Comparison of ENCODE assay signal across 16 mouse cellular contexts in genomic region chr15:6883091-6883490, GRCm38 (mm10). TPM values are rescaled to one million over a fixed set of nuclear protein-coding genes. Genes with fewer than 3 reads are reported as not detected.
DNase-seq lines count a peak whose midpoint lies in the region; ATAC-seq and TF ChIP-seq lines count a peak whose summit lies in the region.
"Had no signal": no experiment of that assay in that cellular context is flagged by ENCODE, and none has a peak within 500 bp of the region (broad histone marks: within the 10 kb centered on the region; RNA-seq: fewer than 3 reads in every experiment).

No protein-coding gene starts in this region.

- no peak for TF ChIP-seq EP300 in liver, embryonic 14.5 days (IDR thresholded peaks at IDR 0.05; ENCODE audit: low read depth)

- DNase-seq in cerebellum, postnatal 10 days, result peak; percentile 5 to 10
- DNase-seq in cerebellum, postnatal 14 days, result no peak
- DNase-seq in liver, embryonic 14.5 days (ENCODE audit: low read depth in 3 of 3, low spot score in 3 of 3), result no peak
- DNase-seq in liver, result no peak
- DNase-seq in ovary, postnatal 36 days (ENCODE audit: low spot score), result peak; percentile 20
- DNase-seq in ovary, postnatal 14 days (ENCODE audit: low spot score), result no peak
- DNase-seq in adrenal gland, postnatal 36 days, result peak; percentile 67 to 75
- no peak for DNase-seq in yolk sac, embryonic 10.5 days (ENCODE audit: low spot score)
- DNase-seq: cerebellum, adult 9-11 months had no signal

- no peaks in the 10 kb centered on the region for H3K36me3 ChIP-seq in liver, embryonic 14.5 days (replicated peaks; ENCODE audit: control insufficient read depth, insufficient read depth, low read depth)
- H3K36me3 ChIP-seq: forebrain, embryonic 15.5 days; hindbrain, embryonic 15.5 days; kidney, embryonic 15.5 days; limb, embryonic 12.5 days; neural tube, embryonic 15.5 days had no signal

- no peak overlapping the region for H3K4me2 ChIP-seq in liver, embryonic 14.5 days (ENCODE audit: low read depth)
- H3K4me2 ChIP-seq: forebrain, embryonic 15.5 days; hindbrain, embryonic 15.5 days; kidney, embryonic 15.5 days; limb, embryonic 12.5 days; neural tube, embryonic 15.5 days had no signal

- no peak for ATAC-seq in liver, embryonic 14.5 days (ENCODE audit: insufficient read depth)
- ATAC-seq: forebrain, embryonic 15.5 days had no signal

- no peak overlapping the region for H3K9ac ChIP-seq in liver, embryonic 14.5 days (replicated peaks)
- H3K9ac ChIP-seq: forebrain, embryonic 15.5 days; hindbrain, embryonic 15.5 days; kidney, embryonic 15.5 days; limb, embryonic 12.5 days; neural tube, embryonic 15.5 days had no signal

- no peaks in the 10 kb centered on the region for H3K4me1 ChIP-seq in liver, embryonic 14.5 days (replicated peaks; ENCODE audit: control insufficient read depth in 2 of 2, insufficient read depth in 2 of 2, low read length in 1 of 2)
- H3K4me1 ChIP-seq: forebrain, embryonic 15.5 days; hindbrain, embryonic 15.5 days had no signal

- no peaks in the 10 kb centered on the region for H3K27me3 ChIP-seq in liver, embryonic 14.5 days (ENCODE audit: control insufficient read depth, insufficient read depth, low read length)
- H3K27me3 ChIP-seq: forebrain, embryonic 15.5 days; hindbrain, embryonic 15.5 days; kidney, embryonic 15.5 days; limb, embryonic 12.5 days; neural tube, embryonic 15.5 days; Patski had no signal

- no peaks in the 10 kb centered on the region for H3K9me3 ChIP-seq in liver, embryonic 14.5 days (ENCODE audit: control insufficient read depth, low read length)
- H3K9me3 ChIP-seq: forebrain, embryonic 15.5 days; hindbrain, embryonic 15.5 days; kidney, embryonic 15.5 days; limb, embryonic 12.5 days; neural tube, embryonic 15.5 days had no signal

- WGBS in liver, embryonic 14.5 days (ENCODE audit: insufficient replicate concordance), result 35% methylated on average over 4 of the region's 4 CpGs

- no peak overlapping the region for H3K27ac ChIP-seq in liver, embryonic 14.5 days
- H3K27ac ChIP-seq: forebrain, embryonic 15.5 days; hindbrain, embryonic 15.5 days; kidney, embryonic 15.5 days; limb, embryonic 12.5 days; neural tube, embryonic 15.5 days had no signal

- 0 out of 2 replicates have a peak, but pooled peaks have one; percentile 10 for TF ChIP-seq CTCF in liver, embryonic 14.5 days (IDR thresholded peaks at IDR 0.05; ENCODE audit: low read depth)

- H3K4me3 ChIP-seq in liver, embryonic 14.5 days (ENCODE audit: insufficient read depth in 1 of 2, low read depth in 2 of 2, low read length in 2 of 2), result no peak overlapping the region
- H3K4me3 ChIP-seq: erythroblast, embryonic 14.5 days; forebrain, embryonic 15.5 days; hindbrain, embryonic 15.5 days; kidney, embryonic 15.5 days; limb, embryonic 12.5 days; neural tube, embryonic 15.5 days had no signal

RNA-seq across cellular contexts. Expression of gene Osmr, which starts 8.3 kb away (rescaled TPM):
- 0.06 and 0.17 TPM in 2 replicates for polyA plus RNA-seq in liver, embryonic 14.5 days (2012; rRNA removed)
- 0.13 and 0.28 TPM in 2 replicates for polyA plus RNA-seq in liver, embryonic 14.5 days (2014; fragmentation: Nextera tagmentation; extraction: Ambion mirVana)
- 10 to 100 TPM in 1 of 2 experiments, 1 to 10 TPM in 1; 5.5 to 14.0 TPM for total RNA-seq in adrenal gland, postnatal 36 days (2021)
- polyA plus RNA-seq: erythroblast, embryonic 14.5 days had no signal

Comparison
In these comparisons a context has a peak if more than half of its experiments do, and no peak if none do; other contexts are left out.
1. DNase-seq: peak in cerebellum, postnatal 10 days (2 of 2), ovary, postnatal 36 days (single experiment) and adrenal gland, postnatal 36 days (2 of 2); none in cerebellum, postnatal 14 days (0 of 2), liver, embryonic 14.5 days (0 of 3), liver (single experiment), ovary, postnatal 14 days (single experiment) and yolk sac, embryonic 10.5 days (single experiment).